Mouse (Mus musculus) limb, embryonic 12.5 days (tissue): Measurements from ENCODE around the gene Gm11172. TPM values are rescaled to one million over a fixed set of nuclear protein-coding genes. Genes with fewer than 3 reads are reported as not detected.

Experiments used
- ATAC-seq: fragments of 200-750 bp; cut with Nextera tagmentation; 2 replicates; pipeline ENCODE4 v1.8.0; 2017; ENCODE audit warnings: low read depth, moderate TSS enrichment; ENCODE audit not compliant: insufficient number of reproducible peaks, insufficient read depth, low FRiP score, low TSS enrichment
- H3K27ac ChIP-seq: fragments of 300-500 bp; sonication (generic); 2 replicates; pipeline ENCODE4 v1.5.1; 2016; ENCODE audit warnings: mild to moderate bottlenecking, moderate library complexity
- H3K27me3 ChIP-seq: fragments of 300-500 bp; sonication (generic); 2 replicates; pipeline ENCODE4 v1.6.1; 2016; ENCODE audit warnings: mild to moderate bottlenecking, moderate library complexity
- H3K36me3 ChIP-seq: fragments of 300-500 bp; sonication (generic); 2 replicates; pipeline ENCODE4 v1.6.1; 2016; ENCODE audit warnings: mild to moderate bottlenecking, moderate library complexity
- H3K4me1 ChIP-seq: fragments of 300-500 bp; sonication (generic); replicated peaks from 2 replicates; pipeline ENCODE4 v1.6.1; 2016
- H3K4me2 ChIP-seq: fragments of 300-500 bp; sonication (generic); 2 replicates; pipeline ENCODE4 v1.6.1; 2016; ENCODE audit warnings: mild to moderate bottlenecking, moderate library complexity
- H3K4me3 ChIP-seq: fragments of 300-500 bp; sonication (generic); replicated peaks from 2 replicates; pipeline ENCODE4 v1.5.1; 2016; ENCODE audit warnings: mild to moderate bottlenecking
- H3K9ac ChIP-seq: fragments of 300-500 bp; sonication (generic); replicated peaks from 2 replicates; pipeline ENCODE4 v1.6.1; 2016; ENCODE audit warnings: mild to moderate bottlenecking, moderate library complexity
- H3K9me3 ChIP-seq: fragments of 300-500 bp; sonication (generic); 2 replicates; pipeline ENCODE4 v1.6.1; 2016; ENCODE audit warnings: mild to moderate bottlenecking, moderate library complexity
- WGBS: fragments of 180-500 bp; shearing (Covaris S2); methylation state at CpG from one replicate; pipeline ENCODE4 v1.1.7; 2016; 5-methylcytosine and 5-hydroxymethylcytosine counted together
- polyA plus RNA-seq: library from polyadenylated mRNA; unstranded; fragments of >200 nt; fragmentation: Nextera tagmentation; extraction: Ambion mirVana; gene quantifications from 2 replicates; pipeline ENCODE4 v1.2.1, GENCODE M21; 2016

Gm11172 gene
- polyA plus RNA-seq, 1 experiment from 2014 or later: not detected

DNA sequence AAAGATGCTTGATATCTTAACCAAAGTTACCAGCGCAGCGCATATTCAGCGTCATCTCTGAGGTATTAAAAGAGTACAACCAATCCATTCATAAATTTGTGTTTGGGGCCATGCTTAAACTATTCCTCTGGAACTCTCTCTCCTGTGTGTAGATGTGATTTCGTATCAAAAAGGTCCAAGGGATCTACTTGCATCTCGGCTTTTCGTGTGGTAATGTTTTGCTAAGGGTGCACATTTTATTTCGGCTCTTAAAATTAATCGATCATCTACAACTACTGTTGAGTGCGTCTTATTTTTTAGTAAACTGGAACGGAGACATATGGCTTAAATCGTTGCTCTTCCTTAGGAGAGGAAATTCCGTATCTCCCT is 21.8 kb downstream of the Gm11172 start:
- Histone ChIP-seq H3K27ac (no peak overlapping the region; the same call in 1 of the 2 replicates), H3K4me1 (peaks cover 29% of the 10 kb centered on the region), H3K27me3 (no peaks in the 10 kb centered on the region), H3K4me2 (peak overlapping the region; percentile 82), H3K9me3 (no peaks in the 10 kb centered on the region), H3K4me3 (peak overlapping the region; percentile 88), H3K9ac (peak overlapping the region; percentile 90), H3K36me3 (no peaks in the 10 kb centered on the region)
- ATAC-seq: no peak
- 12% methylated on average over 12 of the region's 12 CpGs for WGBS

DNA sequence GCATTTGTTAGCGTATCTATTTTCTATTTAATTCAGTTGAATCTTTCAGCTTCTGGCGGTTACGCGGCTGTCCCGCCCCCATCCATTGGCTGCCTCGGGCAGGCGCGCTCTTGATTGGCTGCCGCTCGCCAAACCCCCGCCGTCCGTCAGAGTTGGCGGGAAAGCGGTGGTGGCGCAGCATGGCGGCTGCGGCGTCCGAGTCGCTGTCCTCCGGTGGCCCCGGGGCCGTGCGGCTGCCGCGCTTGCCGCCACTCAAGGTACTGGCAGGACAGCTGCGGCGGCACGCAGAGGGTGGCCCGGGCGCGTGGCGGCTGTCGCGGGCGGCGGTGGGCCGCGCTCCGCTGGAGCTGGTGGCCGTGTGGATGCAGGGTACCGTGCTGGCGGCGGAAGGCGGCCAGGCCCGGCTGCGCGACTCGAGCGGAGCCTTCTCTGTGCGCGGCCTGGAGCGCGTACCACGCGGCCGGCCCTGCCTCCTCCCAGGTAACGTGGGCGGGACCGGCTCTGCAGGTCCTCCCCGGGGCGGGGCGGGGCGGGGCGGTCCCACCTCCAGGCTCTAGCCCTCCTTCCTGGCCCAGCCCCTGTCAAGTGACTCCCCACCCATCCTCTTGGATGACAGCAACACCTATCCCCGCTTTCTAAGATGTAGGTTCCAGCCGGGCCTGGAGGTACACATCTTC is 22.3 kb downstream of the Gm11172 start, which contains the start of gene Rmi2:
Gene Rmi2 (plus strand): TSS at position 149 of the 677 bp plus-strand sequence.
- no peaks in the 10 kb centered on the region for H3K27me3 ChIP-seq
- no peaks in the 10 kb centered on the region for H3K9me3 ChIP-seq
- H3K27ac ChIP-seq: peak within 1 kb of the TSS; percentile 96
- H3K4me2 ChIP-seq: peak within 1 kb of the TSS; percentile 82
- peak; percentile 89 for ATAC-seq
- H3K4me1 ChIP-seq: peaks cover 34% of the 10 kb centered on the region
- under 1% methylated on average over 64 of the region's 69 CpGs for WGBS
- peak within 1 kb of the TSS; percentile 90 for H3K9ac ChIP-seq
- H3K4me3 ChIP-seq: peak within 1 kb of the TSS; percentile 88
- peaks cover 2% of the 10 kb centered on the region; the same call in 1 of the 2 replicates for H3K36me3 ChIP-seq

DNA sequence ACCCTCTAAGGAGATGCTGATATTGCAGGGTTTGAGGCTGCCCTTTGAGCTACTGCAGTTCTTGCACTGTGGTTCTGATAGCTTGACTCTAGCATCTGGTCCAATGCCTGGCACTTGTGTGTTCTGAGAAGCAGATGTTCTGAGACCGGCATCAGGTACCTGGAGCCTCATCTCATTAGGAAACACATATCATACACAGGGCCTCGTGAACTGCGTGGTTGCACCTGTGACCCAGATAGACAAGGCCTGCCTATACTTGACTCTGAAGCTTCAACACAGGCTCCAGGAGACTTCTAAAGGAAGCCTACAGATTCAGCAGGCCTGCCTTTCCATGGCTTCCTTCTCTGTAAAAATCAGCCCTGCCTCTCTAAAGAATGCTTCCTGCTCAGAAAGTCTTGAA is 23.7 kb downstream of the Gm11172 start:
- Histone ChIP-seq H3K4me1 (peaks cover 36% of the 10 kb centered on the region), H3K9me3 (no peaks in the 10 kb centered on the region), H3K36me3 (peaks cover 14% of the 10 kb centered on the region; the same call in 1 of the 2 replicates), H3K9ac (no peak overlapping the region), H3K4me3 (no peak overlapping the region; the same call in 1 of the 2 replicates), H3K4me2 (no peak overlapping the region), H3K27ac (no peak overlapping the region), H3K27me3 (no peaks in the 10 kb centered on the region)
- no peak for ATAC-seq
- WGBS: 91% methylated on average over 3 of the region's 3 CpGs

DNA sequence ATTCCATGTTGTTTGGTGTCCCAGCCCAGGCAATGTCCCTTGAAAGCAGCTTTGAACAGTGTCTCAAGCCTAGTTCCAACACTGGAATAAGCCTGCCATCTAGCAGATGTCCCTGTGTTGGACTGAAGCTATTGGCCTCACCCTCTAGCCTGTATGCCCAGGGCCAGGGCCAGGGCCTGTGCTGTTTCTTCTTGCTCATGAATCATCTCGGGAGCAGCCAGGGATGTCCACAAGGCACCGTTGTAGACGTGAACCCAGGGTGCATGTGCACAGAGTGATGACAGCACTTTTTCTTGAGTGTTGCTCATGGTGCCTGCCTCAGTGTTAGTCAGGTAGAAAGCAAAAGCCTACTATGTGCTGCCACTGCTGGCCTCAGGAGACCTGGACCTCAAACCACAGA is 24.5 kb downstream of the Gm11172 start:
- H3K4me3 ChIP-seq: no peak overlapping the region
- 90% methylated on average over 3 of the region's 3 CpGs for WGBS
- no peak for ATAC-seq
- H3K9ac ChIP-seq: no peak overlapping the region
- no peaks in the 10 kb centered on the region for H3K9me3 ChIP-seq
- peaks cover 38% of the 10 kb centered on the region for H3K4me1 ChIP-seq
- no peak overlapping the region for H3K27ac ChIP-seq
- H3K4me2 ChIP-seq: no peak overlapping the region
- H3K36me3 ChIP-seq: peaks cover 14% of the 10 kb centered on the region; the same call in 1 of the 2 replicates
- H3K27me3 ChIP-seq: no peaks in the 10 kb centered on the region

DNA sequence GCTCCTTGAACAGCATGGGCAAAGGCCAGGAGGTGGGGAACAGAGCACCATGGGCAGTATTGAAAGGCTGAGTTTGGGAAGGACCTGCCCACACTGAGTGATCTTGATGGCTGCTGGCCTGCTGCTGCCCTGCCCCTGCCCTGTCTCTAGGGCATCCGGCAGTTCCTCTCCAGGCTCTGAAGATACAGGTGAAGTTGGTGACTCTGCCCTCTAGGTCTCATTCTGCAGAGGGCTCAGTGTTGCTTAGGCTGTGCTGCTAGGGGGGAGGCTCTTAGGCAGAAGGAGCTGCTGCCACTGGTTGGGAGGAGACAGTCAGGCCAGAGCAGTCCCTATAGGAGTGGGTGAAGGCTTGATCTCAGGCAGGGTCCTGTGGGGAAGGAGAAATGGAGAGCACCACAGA is 25.2 kb downstream of the Gm11172 start:
- Histone ChIP-seq H3K36me3 (peaks cover 14% of the 10 kb centered on the region; the same call in 1 of the 2 replicates), H3K9me3 (no peaks in the 10 kb centered on the region), H3K4me2 (no peak overlapping the region), H3K27me3 (no peaks in the 10 kb centered on the region), H3K4me3 (no peak overlapping the region), H3K4me1 (peaks cover 40% of the 10 kb centered on the region), H3K27ac (peak overlapping the region; percentile 60; the same call in 1 of the 2 replicates), H3K9ac (no peak overlapping the region)
- ATAC-seq: no peak
- 90% methylated on average over 1 of the region's 1 CpGs for WGBS

DNA sequence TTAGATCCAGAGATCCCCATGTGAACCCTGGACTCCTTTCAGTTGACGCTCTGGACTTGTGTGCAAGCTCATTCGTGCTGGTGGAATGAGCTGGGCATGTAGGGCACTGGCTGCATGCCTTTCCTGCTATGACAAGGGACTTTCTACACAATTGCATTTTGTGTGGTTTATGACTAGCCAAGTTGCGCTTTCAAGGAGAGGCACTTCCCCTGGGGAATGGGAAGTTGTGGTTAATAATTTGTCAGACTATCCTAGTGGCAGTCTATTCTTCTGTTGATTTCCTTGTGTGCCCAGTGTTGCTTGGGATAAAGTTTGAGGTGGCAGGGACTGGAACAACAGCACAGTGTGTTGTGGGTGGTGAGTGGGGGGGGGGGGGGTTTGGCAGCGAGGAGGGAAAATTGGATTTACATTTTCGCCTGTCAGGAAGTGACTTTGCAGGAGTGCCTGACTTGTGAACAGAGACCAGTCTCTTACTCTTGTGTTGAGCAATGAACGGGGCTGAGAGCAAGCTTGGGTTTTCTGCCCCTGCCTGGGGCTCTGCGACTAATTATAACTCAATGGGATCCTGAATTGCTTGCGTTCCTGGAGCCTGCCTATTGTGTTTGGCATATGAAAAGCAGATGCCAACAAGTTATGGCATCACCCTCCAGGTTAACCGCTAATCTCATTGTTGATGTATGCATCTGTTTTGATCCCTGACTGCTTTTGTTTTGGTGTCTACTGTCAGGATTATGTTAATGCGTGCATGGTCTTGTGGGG is 26.0 kb downstream of the Gm11172 start:
- no peak for ATAC-seq

DNA sequence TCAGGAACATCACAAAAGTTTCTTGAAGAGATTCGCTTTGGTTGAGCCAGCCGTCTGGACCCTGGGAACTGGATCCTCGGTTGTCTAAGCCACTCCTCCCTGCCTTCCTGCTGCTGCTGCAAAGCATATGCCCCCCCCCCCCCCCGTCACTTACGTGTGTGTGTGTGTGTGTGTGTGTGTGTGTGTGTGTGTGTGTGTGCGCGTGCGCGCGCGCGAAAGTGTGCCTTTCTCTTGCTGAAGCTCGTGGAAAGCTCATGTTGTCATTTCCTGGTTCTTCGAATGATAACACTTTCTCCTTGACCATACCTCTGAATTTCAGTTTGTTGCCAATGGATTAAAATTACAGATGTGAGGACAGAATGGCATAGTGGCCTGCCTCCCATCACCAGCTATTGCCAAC is 27.3 kb downstream of the Gm11172 start:
- Histone ChIP-seq H3K4me1 (peaks cover 55% of the 10 kb centered on the region), H3K4me2 (no peak overlapping the region), H3K27me3 (no peaks in the 10 kb centered on the region), H3K4me3 (no peak overlapping the region), H3K9ac (no peak overlapping the region), H3K27ac (0 out of 2 replicates have a peak overlapping the region, but pooled peaks have one; percentile 60), H3K36me3 (peaks cover 14% of the 10 kb centered on the region; the same call in 1 of the 2 replicates), H3K9me3 (no peaks in the 10 kb centered on the region)
- no peak for ATAC-seq
- WGBS: 85% methylated on average over 7 of the region's 14 CpGs

More for the DNA sequence above, 26.0 kb downstream of the Gm11172 start:
- Histone ChIP-seq H3K4me1 (peaks cover 45% of the 10 kb centered on the region), H3K27me3 (no peaks in the 10 kb centered on the region), H3K4me2 (0 out of 2 replicates have a peak overlapping the region, but pooled peaks have one; percentile 2), H3K9me3 (no peaks in the 10 kb centered on the region), H3K4me3 (no peak overlapping the region), H3K9ac (no peak overlapping the region), H3K36me3 (peaks cover 14% of the 10 kb centered on the region; the same call in 1 of the 2 replicates), H3K27ac (peak overlapping the region; percentile 60)
- WGBS: 38% methylated on average over 10 of the region's 10 CpGs

DNA sequence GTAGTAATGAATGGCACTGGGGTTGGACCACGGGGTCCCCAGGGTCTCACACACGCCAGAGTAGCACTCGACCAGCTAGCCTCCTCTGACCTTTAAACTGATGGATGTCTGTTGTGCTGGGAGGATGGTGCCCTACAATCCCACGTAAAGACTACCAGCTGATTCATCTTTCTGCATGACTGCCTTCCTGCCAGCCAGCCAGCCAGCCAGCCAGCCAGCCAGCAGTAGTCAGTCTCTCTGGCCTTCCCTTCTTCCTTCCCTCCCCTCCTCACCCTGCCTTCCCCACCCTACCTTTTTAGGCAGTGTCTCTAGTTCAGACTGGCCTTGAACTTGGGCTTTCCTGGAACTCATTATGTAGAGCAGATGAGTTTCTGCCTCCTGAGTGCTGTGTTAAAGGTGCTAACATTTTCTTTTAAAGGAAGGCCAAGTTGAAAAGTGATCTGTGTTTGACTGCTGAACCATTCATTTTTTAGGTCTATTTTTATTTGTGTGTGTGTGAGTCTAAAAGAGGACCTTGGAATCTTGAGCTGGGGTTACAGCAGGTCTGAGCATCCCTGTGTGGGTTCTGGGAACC is 29.7 kb downstream of the Gm11172 start:
- H3K27ac ChIP-seq: no peak overlapping the region
- ATAC-seq: no peak
- H3K9me3 ChIP-seq: no peaks in the 10 kb centered on the region
- H3K36me3 ChIP-seq: peaks cover 14% of the 10 kb centered on the region; the same call in 1 of the 2 replicates
- WGBS: 81% methylated on average over 4 of the region's 4 CpGs
- H3K4me3 ChIP-seq: no peak overlapping the region
- H3K27me3 ChIP-seq: no peaks in the 10 kb centered on the region
- H3K4me2 ChIP-seq: no peak overlapping the region
- no peak overlapping the region for H3K9ac ChIP-seq
- peaks cover 44% of the 10 kb centered on the region for H3K4me1 ChIP-seq

DNA sequence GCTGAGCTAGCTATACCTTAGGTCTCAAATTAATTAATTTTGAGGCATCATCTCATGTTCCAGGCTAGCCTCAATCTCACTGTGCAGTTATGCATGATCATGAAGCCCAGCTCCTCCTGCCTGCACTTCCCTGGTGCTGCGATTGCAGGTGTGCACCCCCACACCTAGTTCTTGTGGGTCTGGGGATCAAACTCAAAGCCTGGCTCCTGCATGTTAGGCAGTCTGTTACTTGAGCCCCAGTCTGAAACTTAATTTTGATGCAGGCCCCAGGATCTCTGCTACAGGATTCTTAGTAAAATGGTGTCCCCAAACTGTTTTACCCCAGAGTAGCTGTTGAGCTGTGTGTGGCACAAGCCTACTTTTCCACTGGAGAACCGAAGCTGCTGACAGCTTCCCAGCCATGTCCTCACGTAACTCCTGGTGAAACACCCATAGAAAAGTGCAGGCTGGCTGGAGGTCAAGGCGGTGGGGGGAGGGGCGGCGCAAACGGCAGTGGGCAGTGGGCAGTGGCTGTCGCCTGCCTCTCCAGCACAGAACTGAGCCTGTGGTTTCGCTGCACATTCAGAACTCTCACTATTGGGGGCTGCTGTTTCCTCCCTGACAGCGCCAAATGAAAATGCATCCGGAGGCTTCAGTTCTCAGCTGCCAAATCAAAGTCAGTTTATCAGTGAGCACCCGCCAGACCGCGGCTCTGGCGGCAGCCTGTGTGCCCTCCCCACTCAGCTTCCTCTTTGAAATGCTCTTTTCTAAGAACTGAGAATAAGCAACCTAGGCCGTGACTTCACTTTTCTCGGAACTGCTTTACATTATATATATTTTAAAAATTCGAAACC is 31.0 kb downstream of the Gm11172 start:
- peak overlapping the region; percentile 37; the same call in 1 of the 2 replicates for H3K9ac ChIP-seq
- peak overlapping the region; percentile 76 for H3K27ac ChIP-seq
- H3K4me2 ChIP-seq: peak overlapping the region; percentile 52
- WGBS: 15% methylated on average over 18 of the region's 18 CpGs
- peak overlapping the region; percentile 22 for H3K4me3 ChIP-seq
- peaks cover 38% of the 10 kb centered on the region for H3K4me1 ChIP-seq
- peaks cover 14% of the 10 kb centered on the region; the same call in 1 of the 2 replicates for H3K36me3 ChIP-seq
- ATAC-seq: no peak
- H3K27me3 ChIP-seq: no peaks in the 10 kb centered on the region
- H3K9me3 ChIP-seq: no peaks in the 10 kb centered on the region

DNA sequence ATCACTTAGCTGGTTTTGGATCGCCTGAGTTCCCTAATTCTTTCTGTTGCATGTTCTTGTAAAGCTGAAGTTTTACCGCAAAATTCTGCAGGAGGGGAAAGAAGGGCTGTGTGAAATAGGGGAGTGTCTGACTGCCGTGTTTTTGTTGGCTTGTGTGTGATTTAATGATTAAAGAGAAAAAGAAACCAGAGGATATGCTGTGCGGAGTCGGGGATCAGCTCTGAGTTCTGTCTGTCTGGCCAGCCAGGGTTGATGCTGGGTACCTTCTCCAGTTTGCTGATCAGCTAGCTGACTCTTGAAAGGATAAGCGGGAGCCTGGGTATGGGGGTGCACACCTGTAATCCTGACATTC is 31.6 kb downstream of the Gm11172 start:
- peak overlapping the region; percentile 37; the same call in 1 of the 2 replicates for H3K9ac ChIP-seq

More for the DNA sequence above, 31.6 kb downstream of the Gm11172 start:
- H3K4me1 ChIP-seq: peaks cover 39% of the 10 kb centered on the region
- no peak for ATAC-seq
- H3K9me3 ChIP-seq: no peaks in the 10 kb centered on the region
- H3K27me3 ChIP-seq: no peaks in the 10 kb centered on the region
- peak overlapping the region; percentile 52 for H3K4me2 ChIP-seq
- H3K36me3 ChIP-seq: peaks cover 14% of the 10 kb centered on the region; the same call in 1 of the 2 replicates
- peak overlapping the region; percentile 76 for H3K27ac ChIP-seq
- peak overlapping the region; percentile 22; the same call in 1 of the 2 replicates for H3K4me3 ChIP-seq
- 57% methylated on average over 6 of the region's 6 CpGs for WGBS
